Mouse (Mus musculus) MEL (cell line): ENCODE measurements around the gene Plek. TPM values are rescaled to one million over a fixed set of nuclear protein-coding genes. Genes with fewer than 3 reads are reported as not detected.

Experiments
- DNase-seq: peaks from one replicate; pipeline ENCODE4 v3.0.0; 2011; ENCODE audit warnings: low read depth, low spot score
- H3K27ac ChIP-seq: 2 replicates; pipeline ENCODE4 v1.5.1; 2012; ENCODE audit warnings: low read depth, mild to moderate bottlenecking, control low read depth, low read length, moderate library complexity; ENCODE audit not compliant: control insufficient read depth
- H3K27me3 ChIP-seq, 2 experiments: fragments of 150-350 bp in 1 of 2; sonication (generic) in 1 of 2; 2 replicates each; pipeline ENCODE4 v1.6.1; 2012; ENCODE audit warnings: low read length in 2 of 2, mild to moderate bottlenecking in 2 of 2, improper control_type of control experiment in 1 of 2, moderate library complexity in 1 of 2; ENCODE audit not compliant: insufficient read depth in 2 of 2, control insufficient read depth in 1 of 2
- H3K36me3 ChIP-seq, 2 experiments: 2 replicates each; pipeline ENCODE4 v1.6.1; 2012 to 2014; ENCODE audit warnings: low read length in 2 of 2, improper control_type of control experiment in 1 of 2, inconsistent platforms in 1 of 2, mild to moderate bottlenecking in 1 of 2; ENCODE audit not compliant: insufficient read depth in 2 of 2, control insufficient read depth in 1 of 2
- H3K4me1 ChIP-seq, 2 experiments: fragments of 150-350 bp in 1 of 2; sonication (generic) in 1 of 2; 2 replicates each; pipeline ENCODE4 v1.6.1; 2012; ENCODE audit warnings: low read length in 2 of 2, improper control_type of control experiment in 1 of 2, mild to moderate bottlenecking in 1 of 2; ENCODE audit not compliant: insufficient read depth in 2 of 2, control insufficient read depth in 1 of 2
- H3K4me3 ChIP-seq, 2 experiments: fragments of 150-350 bp in 1 of 2; sonication (generic) in 1 of 2; 2 replicates each; pipeline ENCODE4 v1.5.1; 2012; ENCODE audit warnings: low read depth in 2 of 2, low read length in 2 of 2, mild to moderate bottlenecking in 2 of 2, moderate library complexity in 2 of 2, control low read depth in 1 of 2, improper control_type of control experiment in 1 of 2; ENCODE audit not compliant: control insufficient read depth in 1 of 2, insufficient read depth in 1 of 2
- H3K79me2 ChIP-seq: 2 replicates; pipeline ENCODE4 v1.6.1; 2012; ENCODE audit warnings: mild to moderate bottlenecking, low read length, moderate library complexity; ENCODE audit not compliant: control insufficient read depth, poor library complexity, insufficient read depth
- H3K9ac ChIP-seq: 2 replicates; pipeline ENCODE4 v1.6.1; 2012; ENCODE audit warnings: low read depth, mild to moderate bottlenecking, control low read depth, low read length, moderate library complexity; ENCODE audit not compliant: control insufficient read depth, poor library complexity, severe bottlenecking
- H3K9me3 ChIP-seq: fragments of 150-350 bp; sonication (generic); replicated peaks from 2 replicates; pipeline ENCODE4 v1.6.1; 2012; ENCODE audit warnings: mild to moderate bottlenecking, low read length, improper control_type of control experiment, moderate library complexity; ENCODE audit not compliant: insufficient read depth
- BHLHE40 ChIP-seq: IDR thresholded peaks from 2 replicates; pipeline ENCODE4 v1.6.1; 2012; ENCODE audit warnings: low read depth, mild to moderate bottlenecking, inconsistent platforms, low read length, improper control_type of control experiment, borderline replicate concordance
- CHD1 ChIP-seq: IDR thresholded peaks from 2 replicates; pipeline ENCODE4 v1.6.1; 2012; ENCODE audit warnings: low read depth, mild to moderate bottlenecking, inconsistent platforms, low read length, improper control_type of control experiment
- CTCF ChIP-seq, 3 experiments: IDR thresholded peaks in 2 of 3; conservative IDR thresholded peaks in 1 of 3; 2 replicates each; pipeline ENCODE4 v1.5.1; 2011 to 2012; ENCODE audit warnings: low read length in 3 of 3, low read depth in 2 of 3, mild to moderate bottlenecking in 2 of 3, improper control_type of control experiment in 1 of 3, inconsistent platforms in 1 of 3, mixed read lengths in 1 of 3, moderate library complexity in 1 of 3; ENCODE audit not compliant: control insufficient read depth in 1 of 3, insufficient read depth in 1 of 3, poor library complexity in 1 of 3, severe bottlenecking in 1 of 3
- E2F4 ChIP-seq: IDR thresholded peaks from 2 replicates; pipeline ENCODE4 v1.6.1; 2011; ENCODE audit warnings: low read depth, low read length, improper control_type of control experiment, borderline replicate concordance
- ELF1 ChIP-seq: IDR thresholded peaks from 2 replicates; pipeline ENCODE4 v1.6.1; 2014; ENCODE audit warnings: low read depth, mild to moderate bottlenecking, inconsistent platforms, low read length, improper control_type of control experiment, moderate library complexity
- EP300 ChIP-seq, 2 experiments: IDR thresholded peaks; 2 replicates each; pipeline ENCODE4 v1.6.1; 2011; ENCODE audit warnings: improper control_type of control experiment in 2 of 2, low read length in 2 of 2, low read depth in 1 of 2, mild to moderate bottlenecking in 1 of 2
- ETS1 ChIP-seq: IDR thresholded peaks from 2 replicates; pipeline ENCODE4 v1.6.1; 2012; ENCODE audit warnings: low read depth, mild to moderate bottlenecking, inconsistent platforms, low read length, improper control_type of control experiment, moderate library complexity
- GABPA ChIP-seq: IDR thresholded peaks from 2 replicates; pipeline ENCODE4 v1.6.1; 2012; ENCODE audit warnings: low read depth, mild to moderate bottlenecking, inconsistent platforms, low read length, improper control_type of control experiment, moderate library complexity
- GATA1 ChIP-seq: IDR thresholded peaks from 2 replicates; pipeline ENCODE4 v1.6.1; 2011; ENCODE audit warnings: low read depth, low read length, improper control_type of control experiment
- HCFC1 ChIP-seq: IDR thresholded peaks from 2 replicates; pipeline ENCODE4 v1.6.1; 2012; ENCODE audit warnings: low read depth, mild to moderate bottlenecking, inconsistent platforms, low read length, improper control_type of control experiment, moderate library complexity
- MAFK ChIP-seq: IDR thresholded peaks from 2 replicates; pipeline ENCODE4 v1.6.1; 2011; ENCODE audit warnings: low read depth, mild to moderate bottlenecking, low read length, improper control_type of control experiment, borderline replicate concordance
- MAX ChIP-seq: IDR thresholded peaks from 2 replicates; pipeline ENCODE4 v1.6.1; 2011; ENCODE audit warnings: low read length, improper control_type of control experiment
- MAZ ChIP-seq: IDR thresholded peaks from 2 replicates; pipeline ENCODE4 v1.6.1; 2012; ENCODE audit warnings: low read depth, mild to moderate bottlenecking, inconsistent platforms, low read length, improper control_type of control experiment
- MEF2A ChIP-seq: IDR thresholded peaks from 2 replicates; pipeline ENCODE4 v1.6.1; 2014; ENCODE audit warnings: low read depth, mild to moderate bottlenecking, inconsistent platforms, low read length, improper control_type of control experiment; ENCODE audit not compliant: poor library complexity, insufficient replicate concordance, severe bottlenecking; ENCODE audit errors: extremely low read depth
- MYC ChIP-seq: IDR thresholded peaks from 2 replicates; pipeline ENCODE4 v1.6.1; 2011; ENCODE audit warnings: low read depth, mild to moderate bottlenecking, low read length, improper control_type of control experiment, moderate library complexity
- NRF1 ChIP-seq: IDR thresholded peaks from 2 replicates; pipeline ENCODE4 v1.6.1; 2014; ENCODE audit warnings: low read depth, mild to moderate bottlenecking, inconsistent platforms, low read length, improper control_type of control experiment, moderate library complexity; ENCODE audit not compliant: poor library complexity, insufficient read depth, severe bottlenecking
- POLR2A ChIP-seq, 2 experiments: IDR thresholded peaks; 2 replicates each; pipeline ENCODE4 v1.6.1; 2011 to 2012; ENCODE audit warnings: low read length in 2 of 2, mild to moderate bottlenecking in 2 of 2, control low read depth in 1 of 2, improper control_type of control experiment in 1 of 2, low read depth in 1 of 2, moderate library complexity in 1 of 2; ENCODE audit not compliant: control insufficient read depth in 1 of 2, insufficient read depth in 1 of 2, poor library complexity in 1 of 2
- POLR2AphosphoS2 ChIP-seq: IDR thresholded peaks from 2 replicates; pipeline ENCODE4 v1.6.1; 2011; ENCODE audit warnings: low read length, improper control_type of control experiment
- POLR2AphosphoS5 ChIP-seq: IDR thresholded peaks from 2 replicates; pipeline ENCODE4 v1.6.1; 2012; ENCODE audit warnings: low read depth, borderline replicate concordance, mild to moderate bottlenecking, inconsistent platforms, low read length, moderate library complexity, mixed read lengths
- SIN3A ChIP-seq: IDR thresholded peaks from 2 replicates; pipeline ENCODE4 v1.6.1; 2012; ENCODE audit warnings: low read length, improper control_type of control experiment, inconsistent platforms
- TAL1 ChIP-seq: IDR thresholded peaks from 2 replicates; pipeline ENCODE4 v1.6.1; 2012; ENCODE audit warnings: mild to moderate bottlenecking, inconsistent platforms, low read length, moderate library complexity, mixed read lengths
- TBP ChIP-seq: IDR thresholded peaks from 2 replicates; pipeline ENCODE4 v1.8.0; 2011; ENCODE audit warnings: low read depth, low read length, improper control_type of control experiment
- TCF12 ChIP-seq: IDR thresholded peaks from 2 replicates; pipeline ENCODE4 v1.6.1; 2014; ENCODE audit warnings: low read depth, mild to moderate bottlenecking, inconsistent platforms, low read length, improper control_type of control experiment, moderate library complexity
- UBTF ChIP-seq: IDR thresholded peaks from 2 replicates; pipeline ENCODE4 v1.6.1; 2012; ENCODE audit warnings: low read depth, mild to moderate bottlenecking, inconsistent platforms, low read length, improper control_type of control experiment, moderate library complexity, borderline replicate concordance; ENCODE audit not compliant: insufficient read depth
- USF1 ChIP-seq: IDR thresholded peaks from 2 replicates; pipeline ENCODE4 v1.6.1; 2014; ENCODE audit warnings: low read depth, mild to moderate bottlenecking, inconsistent platforms, low read length, improper control_type of control experiment, moderate library complexity
- ZKSCAN1 ChIP-seq: IDR thresholded peaks from 2 replicates; pipeline ENCODE4 v1.6.1; 2012; ENCODE audit warnings: low read depth, mild to moderate bottlenecking, inconsistent platforms, low read length, improper control_type of control experiment, moderate library complexity
- ZNF384 ChIP-seq: IDR thresholded peaks from 2 replicates; pipeline ENCODE4 v1.6.1; 2012; ENCODE audit warnings: low read depth, mild to moderate bottlenecking, inconsistent platforms, low read length, improper control_type of control experiment
- polyA plus RNA-seq, 2 experiments: library from polyadenylated mRNA; stranded (reverse) in 1 of 2; unstranded in 1 of 2; fragments of >175 nt in 1 of 2; fragments of >200 nt in 1 of 2; gene quantifications; 2 replicates each; pipeline versions ENCODE4 v1.2.1 to v1.2.4; 2012; ENCODE audit warnings: low replicate concordance in 2 of 2, low read depth in 1 of 2; ENCODE audit not compliant: insufficient read length in 2 of 2, insufficient read depth in 1 of 2, missing spikeins in 1 of 2
- total RNA-seq: library from RNA; depleted of rRNA; stranded (reverse); fragments of 300-350 nt; gene quantifications from 2 replicates; pipeline ENCODE4 v1.2.3, GENCODE M21; 2012

Plek gene
- total and polyA plus RNA-seq, 3 experiments: 51.5 to 357 (median 76.7) TPM

- TF ChIP-seq ZKSCAN1 (no peak), GABPA (no peak), ETS1 (peak; percentile 87), SIN3A (peak; percentile 65), CHD1 (no peak), TCF12 (peak; percentile 36), TAL1 (no peak), MEF2A (no peak), HCFC1 (peak; percentile 8; the same call in 1 of the 2 replicates), POLR2AphosphoS5 (peak; percentile 97), POLR2AphosphoS2 (no peak; the same call in 1 of the 2 replicates), MAZ (no peak), MAFK (no peak), MAX (no peak), E2F4 (no peak), NRF1 (no peak)
Observed at GRCm38 (mm10) chr11:17008498-17008941, 43.7 kb downstream of the Plek start (continued).

DNA sequence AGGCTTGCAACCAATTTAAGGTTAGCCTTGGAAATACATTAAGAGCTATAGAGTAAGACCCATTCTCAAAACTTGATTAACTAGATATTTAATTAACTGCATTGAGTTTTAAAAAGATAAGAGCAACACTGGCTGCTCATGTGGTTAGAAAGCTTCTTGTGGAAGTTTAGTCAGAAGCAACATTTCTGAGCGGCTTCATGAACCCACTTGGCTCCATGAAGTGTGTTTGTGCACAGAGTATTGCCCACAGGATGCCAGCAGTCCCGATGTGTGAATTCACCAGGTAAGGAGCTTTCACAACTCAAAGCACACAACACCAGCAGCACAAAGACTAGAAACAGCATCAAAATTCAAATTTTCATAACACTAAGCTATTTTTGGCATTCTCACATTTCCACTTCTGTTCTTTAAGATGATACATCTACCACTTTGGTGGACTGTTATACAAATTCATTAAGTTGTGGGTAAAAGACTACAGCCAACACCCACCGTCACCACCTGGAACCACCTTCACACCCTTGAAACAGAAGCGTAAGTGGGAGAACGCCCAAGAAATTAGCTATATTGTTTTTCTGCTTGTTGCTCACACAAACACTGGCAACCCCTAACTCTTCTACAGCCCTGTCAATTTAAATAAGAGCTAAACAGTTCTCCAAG, 44.5 kb downstream of the Plek start:
- Histone ChIP-seq H3K9me3 (no peaks in the 10 kb centered on the region), H3K36me3 (peaks cover 0 to 37% of the 10 kb centered on the region in 2 experiments; a peak in 2 of 4 replicates), H3K27me3 (no peaks in the 10 kb centered on the region), H3K27ac (peak overlapping the region; percentile 93), H3K4me1 (peaks cover 21 to 28% of the 10 kb centered on the region in 2 experiments), H3K4me3 (peak overlapping the region; percentile 69 to 71), H3K79me2 (peaks cover 46% of the 10 kb centered on the region)
- DNase-seq: peak; percentile 70
- TF ChIP-seq BHLHE40: no peak
- no peak for TF ChIP-seq CTCF (IDR thresholded peaks at IDR 0.05 in 2 of 3, conservative IDR thresholded peaks at IDR 0.05 in 1 of 3; ENCODE audit: control insufficient read depth in 1 of 3, insufficient read depth in 1 of 3, low read depth in 2 of 3, low read length in 3 of 3, poor library complexity in 1 of 3, severe bottlenecking in 1 of 3)
- 0 out of 2 replicates have a peak, but pooled peaks have one; percentile 49 for TF ChIP-seq MYC
- no peak for TF ChIP-seq ZNF384
- no peak for TF ChIP-seq USF1
- TF ChIP-seq UBTF: no peak
- TF ChIP-seq ETS1: peak; percentile 26; the same call in 1 of the 2 replicates
- TF ChIP-seq TBP: peak; percentile 54; the same call in 1 of the 2 replicates
- 0 out of 2 replicates have a peak, but pooled peaks have one; percentile 18 for TF ChIP-seq MAZ
- peak; percentile 47; the same call in 1 of the 2 replicates for TF ChIP-seq MAX
- 0 out of 2 replicates have a peak, but pooled peaks have one; percentile 89 for TF ChIP-seq CHD1
- TF ChIP-seq MAFK: no peak
- TF ChIP-seq POLR2A (IDR thresholded peaks at IDR 0.05; ENCODE audit: control insufficient read depth in 1 of 2, insufficient read depth in 1 of 2, low read depth in 1 of 2, low read length in 2 of 2, poor library complexity in 1 of 2): peak; percentile 28 to 33; a peak in 1 of 4 replicates
- no peak for TF ChIP-seq ELF1
- 0 out of 2 replicates have a peak, but pooled peaks have one; percentile 25 for TF ChIP-seq GATA1
- TF ChIP-seq EP300 (IDR thresholded peaks at IDR 0.05; ENCODE audit: low read depth in 1 of 2, low read length in 2 of 2): peak in 1 of 2 experiments; percentile 52; a peak in 1 of 4 replicates
- TF ChIP-seq HCFC1: 0 out of 2 replicates have a peak, but pooled peaks have one; percentile 5
- TF ChIP-seq, all 39 proteins: peak for 10
- peak overlapping the region; percentile 74 for H3K9ac ChIP-seq
